Mouse (Mus musculus): ENCODE data around the gene Mrpl23. TPM values are rescaled to one million over a fixed set of nuclear protein-coding genes. Genes with fewer than 3 reads are reported as not detected.
A peak's percentile ranks its signal among the peaks of the same experiment; 100 is the strongest.

Gene Mrpl23
- total RNA-seq, 2 experiments from 2014 or later, result 2.7 to 7.4 TPM

GRCm38 (mm10) chr7:142516221-142516978 lies 16.1 kb upstream of the Mrpl23 start:
- no peak for DNase-seq
- intact Hi-C loops (cut with DNase I), result no loop called here

- intact Hi-C loops (cut with DNase I), result no loop called here
- DNase-seq, result no peak
Observed at GRCm38 (mm10) chr7:142517531-142517930, 15.0 kb upstream of the Mrpl23 start.

- intact Hi-C loops (cut with DNase I), result loop anchor here (5.0 kb wide), 1 partner anchor 38 kb away; no protein-coding TSS in a partner anchor
- DNase-seq, result no peak
Observed at GRCm38 (mm10) chr7:142520331-142520730, 12.2 kb upstream of the Mrpl23 start.

- intact Hi-C loops (cut with DNase I), result loop anchor here (1.0 to 5.0 kb wide), 2 partner anchors 40 to 58 kb away; no protein-coding TSS in a partner anchor
- DNase-seq, result peak; percentile 67 to 72
Observed at GRCm38 (mm10) chr7:142522352-142522751, 10.1 kb upstream of the Mrpl23 start.

GRCm38 (mm10) chr7:142523200-142523990 lies 9.1 kb upstream of the Mrpl23 start:
- intact Hi-C loops (cut with DNase I), result loop anchor here (5.0 kb wide), 1 partner anchor 41 kb away; no protein-coding TSS in a partner anchor
- peak; percentile 22 to 36 for DNase-seq

- intact Hi-C loops (cut with DNase I), result no loop called here
- peak in 1 of 2 experiments; percentile 37 for DNase-seq
Observed at GRCm38 (mm10) chr7:142525342-142526178, 6.9 kb upstream of the Mrpl23 start.

- no peak for DNase-seq
- intact Hi-C loops (cut with DNase I), result no loop called here
Observed at GRCm38 (mm10) chr7:142529350-142529749, 3.1 kb upstream of the Mrpl23 start.

- DNase-seq, result peak; percentile 38 to 49
- intact Hi-C loops (cut with DNase I), result no loop called here
Observed at GRCm38 (mm10) chr7:142531973-142532521, 439 bp upstream of the Mrpl23 start.

GRCm38 (mm10) chr7:142533059-142533855 lies 771 bp downstream of the Mrpl23 start:
- intact Hi-C loops (cut with DNase I), result no loop called here
- DNase-seq, result peak; percentile 87 to 92

GRCm38 (mm10) chr7:142535116-142535515 lies 2.6 kb downstream of the Mrpl23 start:
- no peak for DNase-seq
- intact Hi-C loops (cut with DNase I), result loop anchor here (5.0 kb wide), 2 partner anchors 93 to 137 kb away; partner anchors contain the start of gene Tnni2

- intact Hi-C loops (cut with DNase I), result loop anchor here (5.0 kb wide), 2 partner anchors 94 to 136 kb away; partner anchors contain the start of gene Tnni2
- no peak for DNase-seq
Observed at GRCm38 (mm10) chr7:142535832-142536231, 3.3 kb downstream of the Mrpl23 start.

GRCm38 (mm10) chr7:142537181-142537580 lies 4.7 kb downstream of the Mrpl23 start:
- intact Hi-C loops (cut with DNase I), result loop anchor here (5.0 kb wide), 2 partner anchors 95 to 135 kb away; partner anchors contain the start of gene Tnni2

GRCm38 (mm10) chr7:142537879-142538278 lies 5.4 kb downstream of the Mrpl23 start:
- intact Hi-C loops (cut with DNase I), result loop anchor here (1.0 to 5.0 kb wide), 3 partner anchors 42 to 134 kb away; partner anchors contain the start of gene Tnni2
- DNase-seq, result peak; percentile 77 to 86

More at GRCm38 (mm10) chr7:142537181-142537580, 4.7 kb downstream of the Mrpl23 start:
- no peak for DNase-seq

- DNase-seq, result no peak
- intact Hi-C loops (cut with DNase I), result loop anchor here (1.0 to 5.0 kb wide), 3 partner anchors 42 to 134 kb away; partner anchors contain the start of gene Tnni2
Observed at GRCm38 (mm10) chr7:142538291-142538690, 5.8 kb downstream of the Mrpl23 start.

- no peak for DNase-seq
- intact Hi-C loops (cut with DNase I), result loop anchor here (1.0 to 5.0 kb wide), 3 partner anchors 42 to 134 kb away; partner anchors contain the start of gene Tnni2
Observed at GRCm38 (mm10) chr7:142538766-142539165, 6.3 kb downstream of the Mrpl23 start.

GRCm38 (mm10) chr7:142539828-142540227 lies 7.3 kb downstream of the Mrpl23 start:
- no peak for DNase-seq
- intact Hi-C loops (cut with DNase I), result loop anchor here (5.0 kb wide), 2 partner anchors 98 to 132 kb away; partner anchors contain the start of gene Tnni2

GRCm38 (mm10) chr7:142542771-142543303 lies 10.4 kb downstream of the Mrpl23 start:
- intact Hi-C loops (cut with DNase I), result no loop called here
- DNase-seq, result no peak

GRCm38 (mm10) chr7:142545967-142546366 lies 13.5 kb downstream of the Mrpl23 start:
- intact Hi-C loops (cut with DNase I), result no loop called here
- no peak for DNase-seq
